Mouse (Mus musculus): ENCODE results near the gene Selenoo. TPM values are rescaled to one million over a fixed set of nuclear protein-coding genes. Genes with fewer than 3 reads are reported as not detected.

The Selenoo gene
- 16.2 and 19.3 TPM in 2 replicates for polyA plus RNA-seq (2016; fragmentation: Nextera tagmentation; extraction: Ambion mirVana)

GRCm38 (mm10) chr15:89088607-89089247, at the start of gene Selenoo:
Selenoo (plus strand) TSS chr15:89089084.
- H3K36me3 ChIP-seq = peaks cover 51% of the 10 kb centered on the region

GRCm38 (mm10) chr15:89044381-89044780, 44.5 kb upstream of the Selenoo start:
- Histone ChIP-seq H3K36me3 (no peaks in the 10 kb centered on the region), H3K4me3 (no peak overlapping the region), H3K27ac (replicated peaks) (no peak overlapping the region), H3K4me1 (no peaks in the 10 kb centered on the region), H3K9me3 (replicated peaks) (peaks cover 8% of the 10 kb centered on the region; the same call in 1 of the 2 replicates), H3K27me3 (ENCODE audit: low read depth, poor library complexity, severe bottlenecking) (no peaks in the 10 kb centered on the region)
- no peak for DNase-seq (ENCODE audit: low spot score)
- 77% methylated on average over 5 of the region's 5 CpGs for WGBS

More at GRCm38 (mm10) chr15:89088607-89089247, at the start of gene Selenoo:
- Histone ChIP-seq H3K4me3 (peak within 1 kb of the TSS; percentile 76), H3K27me3 (ENCODE audit: low read depth, poor library complexity, severe bottlenecking) (no peaks in the 10 kb centered on the region), H3K9me3 (replicated peaks) (no peaks in the 10 kb centered on the region), H3K4me1 (peaks cover 24% of the 10 kb centered on the region), H3K27ac (replicated peaks) (peak within 1 kb of the TSS; percentile 90)
- DNase-seq (ENCODE audit: low spot score) = peak; percentile 91
- 2% methylated on average over 38 of the region's 38 CpGs for WGBS

GRCm38 (mm10) chr15:89046356-89046755, 42.5 kb upstream of the Selenoo start:
- DNase-seq (ENCODE audit: low spot score) = no peak

GRCm38 (mm10) chr15:89054666-89055065, 34.2 kb upstream of the Selenoo start:
- DNase-seq (ENCODE audit: low spot score) = no peak
- no peak overlapping the region for H3K4me3 ChIP-seq

More at GRCm38 (mm10) chr15:89046356-89046755, 42.5 kb upstream of the Selenoo start:
- no peak overlapping the region for H3K27ac ChIP-seq (replicated peaks)
- H3K4me1 ChIP-seq = no peaks in the 10 kb centered on the region
- 81% methylated on average over 4 of the region's 4 CpGs for WGBS
- H3K36me3 ChIP-seq = no peaks in the 10 kb centered on the region
- no peaks in the 10 kb centered on the region for H3K27me3 ChIP-seq (ENCODE audit: low read depth, poor library complexity, severe bottlenecking)
- no peak overlapping the region for H3K4me3 ChIP-seq
- peaks cover 8% of the 10 kb centered on the region; the same call in 1 of the 2 replicates for H3K9me3 ChIP-seq (replicated peaks)

GRCm38 (mm10) chr15:89058736-89059135, 30.1 kb upstream of the Selenoo start:
- Histone ChIP-seq H3K4me1 (peaks cover 15% of the 10 kb centered on the region), H3K36me3 (no peaks in the 10 kb centered on the region), H3K4me3 (peak overlapping the region; percentile 79), H3K9me3 (replicated peaks) (no peaks in the 10 kb centered on the region), H3K27me3 (ENCODE audit: low read depth, poor library complexity, severe bottlenecking) (peaks cover 90% of the 10 kb centered on the region), H3K27ac (replicated peaks) (no peak overlapping the region)
- no peak for DNase-seq (ENCODE audit: low spot score)
- 36% methylated on average over 6 of the region's 6 CpGs for WGBS

More at GRCm38 (mm10) chr15:89054666-89055065, 34.2 kb upstream of the Selenoo start:
- Histone ChIP-seq H3K9me3 (replicated peaks) (no peaks in the 10 kb centered on the region), H3K27me3 (ENCODE audit: low read depth, poor library complexity, severe bottlenecking) (peaks cover 49% of the 10 kb centered on the region), H3K4me1 (peaks cover 9% of the 10 kb centered on the region), H3K27ac (replicated peaks) (no peak overlapping the region), H3K36me3 (no peaks in the 10 kb centered on the region)
- 90% methylated on average over 7 of the region's 7 CpGs for WGBS

GRCm38 (mm10) chr15:89059161-89059931, 29.5 kb upstream of the Selenoo start, which contains the start of gene Panx2:
Panx2 (plus strand) TSS chr15:89059734.
- DNase-seq (ENCODE audit: low spot score) = peak; percentile 46
- Histone ChIP-seq H3K4me1 (peaks cover 15% of the 10 kb centered on the region), H3K4me3 (peak within 1 kb of the TSS; percentile 79), H3K9me3 (replicated peaks) (no peaks in the 10 kb centered on the region), H3K27ac (replicated peaks) (peak within 1 kb of the TSS; percentile 87), H3K36me3 (no peaks in the 10 kb centered on the region), H3K27me3 (ENCODE audit: low read depth, poor library complexity, severe bottlenecking) (peaks cover 95% of the 10 kb centered on the region)
- WGBS = 2% methylated on average over 57 of the region's 57 CpGs

- peak overlapping the region; percentile 87 for H3K27ac ChIP-seq (replicated peaks)
- DNase-seq (ENCODE audit: low spot score) = peak; percentile 70
- WGBS = 2% methylated on average over 46 of the region's 48 CpGs
- no peaks in the 10 kb centered on the region for H3K36me3 ChIP-seq
- peak overlapping the region; percentile 79 for H3K4me3 ChIP-seq
- peaks cover 95% of the 10 kb centered on the region for H3K27me3 ChIP-seq (ENCODE audit: low read depth, poor library complexity, severe bottlenecking)
- H3K9me3 ChIP-seq (replicated peaks) = no peaks in the 10 kb centered on the region
- H3K4me1 ChIP-seq = peaks cover 15% of the 10 kb centered on the region
These were observed 28.7 kb upstream of the Selenoo start for GRCm38 (mm10) chr15:89060032-89060681.

- H3K27me3 ChIP-seq (ENCODE audit: low read depth, poor library complexity, severe bottlenecking) = peaks cover 95% of the 10 kb centered on the region
- DNase-seq (ENCODE audit: low spot score) = no peak
- H3K36me3 ChIP-seq = no peaks in the 10 kb centered on the region
- no peaks in the 10 kb centered on the region for H3K9me3 ChIP-seq (replicated peaks)
- peak overlapping the region; percentile 79 for H3K4me3 ChIP-seq
- H3K27ac ChIP-seq (replicated peaks) = no peak overlapping the region
- 90% methylated on average over 12 of the region's 12 CpGs for WGBS
- H3K4me1 ChIP-seq = peaks cover 15% of the 10 kb centered on the region
These were observed 27.9 kb upstream of the Selenoo start for GRCm38 (mm10) chr15:89060811-89061460.

- Histone ChIP-seq H3K4me3 (no peak overlapping the region), H3K27me3 (ENCODE audit: low read depth, poor library complexity, severe bottlenecking) (peaks cover 96% of the 10 kb centered on the region), H3K27ac (replicated peaks) (no peak overlapping the region), H3K9me3 (replicated peaks) (no peaks in the 10 kb centered on the region), H3K4me1 (peaks cover 15% of the 10 kb centered on the region), H3K36me3 (no peaks in the 10 kb centered on the region)
- DNase-seq (ENCODE audit: low spot score) = no peak
- WGBS = 86% methylated on average over 6 of the region's 6 CpGs
These were observed 26.9 kb upstream of the Selenoo start for GRCm38 (mm10) chr15:89061761-89062517.

GRCm38 (mm10) chr15:89062518-89062910, 26.4 kb upstream of the Selenoo start:
- Histone ChIP-seq H3K9me3 (replicated peaks) (no peaks in the 10 kb centered on the region), H3K27me3 (ENCODE audit: low read depth, poor library complexity, severe bottlenecking) (peaks cover 96% of the 10 kb centered on the region), H3K27ac (replicated peaks) (no peak overlapping the region), H3K4me1 (peaks cover 19% of the 10 kb centered on the region), H3K36me3 (no peaks in the 10 kb centered on the region), H3K4me3 (no peak overlapping the region)
- no peak for DNase-seq (ENCODE audit: low spot score)
- WGBS = 88% methylated on average over 5 of the region's 5 CpGs

GRCm38 (mm10) chr15:89063001-89063400, 25.9 kb upstream of the Selenoo start:
- WGBS = 86% methylated on average over 7 of the region's 7 CpGs
- Histone ChIP-seq H3K27ac (replicated peaks) (no peak overlapping the region), H3K27me3 (ENCODE audit: low read depth, poor library complexity, severe bottlenecking) (peaks cover 96% of the 10 kb centered on the region), H3K36me3 (no peaks in the 10 kb centered on the region), H3K9me3 (replicated peaks) (no peaks in the 10 kb centered on the region), H3K4me3 (no peak overlapping the region), H3K4me1 (peaks cover 24% of the 10 kb centered on the region)
- no peak for DNase-seq (ENCODE audit: low spot score)
